Mouse (Mus musculus) kidney, adult 2 months (tissue): ENCODE measurements around the gene Dlg2.

Experiments
- CTCF ChIP-seq: fragments of 200-500 bp; conservative IDR thresholded peaks from 2 replicates; pipeline ENCODE4 v1.5.1; 2011; ENCODE audit warnings: low read depth, mild to moderate bottlenecking, control low read depth, low read length, moderate library complexity, mixed read lengths; ENCODE audit not compliant: insufficient read depth, insufficient read length
- POLR2A ChIP-seq: fragments of 200-500 bp; IDR thresholded peaks from one replicate; pipeline ENCODE4 v1.6.1; 2011; ENCODE audit warnings: low read depth, low read length, control low read depth

- no peak for TF ChIP-seq CTCF
- no peak for TF ChIP-seq POLR2A
Measured at GRCm38 (mm10) chr7:91045742-91046098, 569.2 kb downstream of the Dlg2 start.
